Mouse (Mus musculus) kidney, adult 2 months (tissue): Measurements from ENCODE around the gene Gpr156.

Experiments used
- CTCF ChIP-seq: fragments of 200-500 bp; conservative IDR thresholded peaks from 2 replicates; pipeline ENCODE4 v1.5.1; 2011; ENCODE audit warnings: low read depth, mild to moderate bottlenecking, control low read depth, low read length, moderate library complexity, mixed read lengths; ENCODE audit not compliant: insufficient read depth, insufficient read length
- POLR2A ChIP-seq: fragments of 200-500 bp; IDR thresholded peaks from one replicate; pipeline ENCODE4 v1.6.1; 2011; ENCODE audit warnings: low read depth, low read length, control low read depth

DNA sequence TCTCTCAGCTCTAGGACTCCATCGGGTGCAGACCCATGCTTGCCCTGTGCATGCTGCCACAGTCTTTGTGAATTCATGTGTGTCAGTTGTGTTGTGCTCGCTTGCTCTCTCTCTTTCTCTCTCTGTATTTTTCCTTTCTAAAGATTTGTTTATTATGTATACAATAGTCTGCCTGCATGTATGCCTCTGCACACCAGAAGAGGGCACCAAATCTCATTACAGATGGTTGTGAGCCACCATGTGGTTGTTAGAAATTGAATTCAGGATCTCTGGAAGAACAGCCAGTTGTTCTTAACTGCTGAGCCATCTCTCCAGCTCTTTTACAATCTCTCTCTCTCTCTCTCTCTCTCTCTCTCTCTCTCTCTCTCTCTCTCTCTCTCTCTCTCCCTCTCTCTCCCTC lies 18.6 kb downstream of the Gpr156 start:
- TF ChIP-seq POLR2A (no peak), CTCF (no peak)
